Mouse (Mus musculus) forebrain, postnatal 0 days (tissue): ENCODE results near the gene Ints3. TPM values are rescaled to one million over a fixed set of nuclear protein-coding genes. Genes with fewer than 3 reads are reported as not detected.

ENCODE experiments used
- ATAC-seq: fragments of 200-750 bp; cut with Nextera tagmentation; 2 replicates; pipeline ENCODE4 v1.8.0; 2017; ENCODE audit warnings: mild to moderate bottlenecking, moderate library complexity
- DNase-seq: peaks from one replicate; pipeline ENCODE4 v3.0.0-alpha.2; 2015
- H3K27ac ChIP-seq: fragments of 300-500 bp; sonication (generic); 2 replicates; pipeline ENCODE4 v1.5.1; 2014; ENCODE audit warnings: low read depth, mild to moderate bottlenecking, antibody characterized with exemption, low read length, moderate library complexity, mixed read lengths
- H3K27me3 ChIP-seq: fragments of 300-500 bp; sonication (generic); 2 replicates; pipeline ENCODE4 v1.6.1; 2014; ENCODE audit warnings: mild to moderate bottlenecking, low read length, mixed read lengths; ENCODE audit not compliant: insufficient read depth
- H3K36me3 ChIP-seq: fragments of 300-500 bp; sonication (generic); 2 replicates; pipeline ENCODE4 v1.6.1; 2014; ENCODE audit warnings: mild to moderate bottlenecking, moderate library complexity; ENCODE audit not compliant: insufficient read depth
- H3K4me1 ChIP-seq: fragments of 300-500 bp; sonication (generic); 2 replicates; pipeline ENCODE4 v1.6.1; 2014; ENCODE audit warnings: antibody characterized with exemption; ENCODE audit not compliant: insufficient read depth
- H3K4me2 ChIP-seq: fragments of 300-500 bp; sonication (generic); 2 replicates; pipeline ENCODE4 v1.6.1; 2014; ENCODE audit warnings: low read depth, mild to moderate bottlenecking, moderate library complexity
- H3K4me3 ChIP-seq: fragments of 300-500 bp; sonication (generic); 2 replicates; pipeline ENCODE4 v1.5.1; 2014; ENCODE audit warnings: low read depth, low read length, mixed read lengths
- H3K9ac ChIP-seq: fragments of 300-500 bp; sonication (generic); 2 replicates; pipeline ENCODE4 v1.6.1; 2014; ENCODE audit warnings: mild to moderate bottlenecking
- H3K9me3 ChIP-seq: fragments of 300-500 bp; sonication (generic); 2 replicates; pipeline ENCODE4 v1.6.1; 2016; ENCODE audit warnings: low read length
- CTCF ChIP-seq: sonication (generic); IDR thresholded peaks from 2 replicates; pipeline ENCODE4 v1.5.1; 2016; ENCODE audit warnings: antibody characterized with exemption, control low read depth, low read depth
- WGBS: fragments of 180-500 bp; shearing (Covaris S2); extraction: QIAGEN DNeasy Blood & Tissue Kit; methylation state at CpG from one replicate; pipeline ENCODE4 v1.1.7; 2014; 5-methylcytosine and 5-hydroxymethylcytosine counted together
- polyA plus RNA-seq: library from polyadenylated mRNA; unstranded; fragments of >200 nt; fragmentation: Nextera tagmentation; extraction: Ambion mirVana; gene quantifications from 2 replicates; pipeline ENCODE4 v1.2.1, GENCODE M21; 2015
- total RNA-seq: library from RNA; depleted of rRNA; stranded (reverse); fragments of >200 nt; gene quantifications from 2 replicates; pipeline ENCODE4 v1.2.3, GENCODE M21; 2014

Gene Ints3
- total and polyA plus RNA-seq, 2 experiments from 2014 or later = 20.6 to 51.5 TPM

DNA sequence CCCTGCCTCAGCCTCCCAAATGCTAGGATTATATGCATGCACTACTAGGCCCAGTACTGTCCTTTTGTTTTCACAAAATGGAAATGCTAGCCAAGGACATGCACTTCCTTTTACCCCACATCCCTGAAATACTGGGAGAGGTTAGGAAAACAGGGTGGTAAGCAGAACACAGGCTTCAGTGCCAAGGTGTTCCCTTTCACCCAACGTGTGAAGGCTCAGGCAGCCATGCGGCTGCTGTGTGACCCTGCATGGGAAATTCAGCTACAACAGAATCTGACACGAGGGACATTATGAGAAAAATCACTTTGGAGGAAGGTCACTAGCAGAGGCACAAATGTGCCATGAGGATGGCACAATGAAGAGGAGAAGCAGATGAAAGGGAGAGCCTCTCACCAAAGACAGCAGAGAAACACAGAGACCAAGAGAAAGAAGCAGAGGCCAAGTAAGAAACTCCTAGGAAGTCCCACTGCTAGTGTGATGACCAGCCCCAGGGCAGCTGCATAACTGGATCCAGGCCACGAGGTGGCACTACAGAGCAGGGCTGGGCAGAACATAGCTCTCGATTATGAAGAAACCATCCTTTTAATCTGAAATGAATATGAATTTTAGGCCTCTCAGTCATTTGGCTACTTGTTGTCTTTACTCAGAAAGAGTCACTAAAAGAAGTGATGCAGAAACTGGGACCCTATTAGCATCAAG, 21.0 kb downstream of the Ints3 start:
- ATAC-seq = peak; percentile 56
- H3K36me3 ChIP-seq = peaks cover 71% of the 10 kb centered on the region

DNA sequence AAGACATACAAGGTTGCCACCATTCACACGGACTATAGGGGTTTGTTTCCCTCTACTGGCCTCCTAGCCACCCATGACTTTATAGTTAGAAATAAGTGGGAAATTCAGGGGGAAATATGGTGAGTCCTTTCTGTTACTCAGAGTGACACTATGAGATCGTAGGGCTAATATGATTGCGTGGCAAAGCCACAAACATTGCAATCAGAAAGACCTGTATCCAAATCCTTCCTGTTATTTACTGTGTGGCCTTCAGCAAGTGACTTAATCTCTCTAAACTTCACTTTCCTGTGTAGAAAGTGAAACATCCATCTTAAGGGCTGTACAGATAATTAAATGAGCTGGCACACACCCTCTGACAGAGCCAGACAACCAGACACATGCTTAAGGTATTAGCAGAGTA, 24.7 kb downstream of the Ints3 start:
- no peak overlapping the region for H3K4me2 ChIP-seq
- TF ChIP-seq CTCF = no peak
- no peaks in the 10 kb centered on the region for H3K9me3 ChIP-seq
- DNase-seq = no peak
- ATAC-seq = no peak
- H3K27ac ChIP-seq = no peak overlapping the region
- H3K27me3 ChIP-seq = no peaks in the 10 kb centered on the region
- WGBS = 91% methylated on average over 3 of the region's 3 CpGs
- no peak overlapping the region for H3K9ac ChIP-seq
- H3K4me1 ChIP-seq = no peaks in the 10 kb centered on the region
- no peak overlapping the region for H3K4me3 ChIP-seq
- peaks cover 72% of the 10 kb centered on the region for H3K36me3 ChIP-seq

More for the DNA sequence above, 21.0 kb downstream of the Ints3 start:
- peak; percentile 90 for TF ChIP-seq CTCF
- no peak overlapping the region for H3K27ac ChIP-seq
- H3K4me2 ChIP-seq = no peak overlapping the region
- H3K9ac ChIP-seq = no peak overlapping the region
- 53% methylated on average over 5 of the region's 5 CpGs for WGBS
- DNase-seq = peak; percentile 71
- H3K4me1 ChIP-seq = no peaks in the 10 kb centered on the region
- no peaks in the 10 kb centered on the region for H3K27me3 ChIP-seq
- H3K9me3 ChIP-seq = no peaks in the 10 kb centered on the region
- H3K4me3 ChIP-seq = no peak overlapping the region

DNA sequence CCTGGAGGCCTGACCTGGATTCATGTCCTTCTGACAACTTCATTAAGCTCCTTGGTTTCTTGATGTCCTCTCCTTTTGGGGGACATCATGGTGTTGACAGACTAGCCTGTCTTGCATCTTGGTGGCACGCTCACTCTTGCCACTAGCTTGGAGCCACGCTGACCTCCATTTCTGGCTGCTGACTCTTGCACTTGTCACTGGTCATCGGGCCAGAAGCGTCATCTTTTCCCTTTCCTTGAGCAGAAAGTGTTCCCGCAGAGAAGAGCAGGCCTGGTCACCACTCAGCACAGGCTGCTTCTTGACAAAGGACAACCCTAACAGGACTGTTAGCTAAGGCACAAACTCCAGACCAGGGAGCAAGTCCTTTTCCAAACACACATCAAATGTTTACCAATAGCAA, 27.0 kb downstream of the Ints3 start:
- H3K36me3 ChIP-seq = peaks cover 93% of the 10 kb centered on the region
- no peak for ATAC-seq
- DNase-seq = no peak
- H3K27ac ChIP-seq = no peak overlapping the region
- no peak overlapping the region for H3K4me3 ChIP-seq
- H3K27me3 ChIP-seq = no peaks in the 10 kb centered on the region
- H3K4me2 ChIP-seq = no peak overlapping the region
- no peak for TF ChIP-seq CTCF
- H3K9ac ChIP-seq = no peak overlapping the region
- H3K9me3 ChIP-seq = no peaks in the 10 kb centered on the region
- no peaks in the 10 kb centered on the region for H3K4me1 ChIP-seq
- WGBS = 99% methylated on average over 5 of the region's 5 CpGs

DNA sequence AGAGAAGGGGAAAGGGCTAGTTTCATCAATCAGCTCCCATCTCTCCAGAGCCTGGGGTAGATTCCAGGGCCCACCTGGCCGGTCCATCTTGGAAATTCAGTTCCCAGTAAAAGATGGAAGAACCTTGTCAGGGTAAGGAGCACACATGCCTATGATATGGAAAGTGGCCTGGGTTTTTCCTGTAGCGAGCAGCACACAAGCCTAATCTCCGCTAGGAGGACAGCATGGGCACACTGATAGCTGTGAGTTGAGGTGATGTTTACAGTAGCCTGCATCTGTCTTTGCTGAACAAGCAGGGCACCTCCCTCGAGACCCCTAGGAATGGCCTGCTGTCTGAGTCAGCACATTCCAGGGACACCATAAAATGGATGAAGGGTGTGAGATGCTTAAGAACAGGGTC, 28.8 kb downstream of the Ints3 start:
- H3K9ac ChIP-seq = no peak overlapping the region
- TF ChIP-seq CTCF = no peak
- H3K27me3 ChIP-seq = no peaks in the 10 kb centered on the region
- DNase-seq (no peak), ATAC-seq (no peak)
- H3K4me2 ChIP-seq = no peak overlapping the region
- peaks cover 95% of the 10 kb centered on the region for H3K36me3 ChIP-seq
- H3K9me3 ChIP-seq = no peaks in the 10 kb centered on the region
- H3K4me1 ChIP-seq = no peaks in the 10 kb centered on the region
- no peak overlapping the region for H3K27ac ChIP-seq
- 93% methylated on average over 4 of the region's 4 CpGs for WGBS
- no peak overlapping the region for H3K4me3 ChIP-seq

DNA sequence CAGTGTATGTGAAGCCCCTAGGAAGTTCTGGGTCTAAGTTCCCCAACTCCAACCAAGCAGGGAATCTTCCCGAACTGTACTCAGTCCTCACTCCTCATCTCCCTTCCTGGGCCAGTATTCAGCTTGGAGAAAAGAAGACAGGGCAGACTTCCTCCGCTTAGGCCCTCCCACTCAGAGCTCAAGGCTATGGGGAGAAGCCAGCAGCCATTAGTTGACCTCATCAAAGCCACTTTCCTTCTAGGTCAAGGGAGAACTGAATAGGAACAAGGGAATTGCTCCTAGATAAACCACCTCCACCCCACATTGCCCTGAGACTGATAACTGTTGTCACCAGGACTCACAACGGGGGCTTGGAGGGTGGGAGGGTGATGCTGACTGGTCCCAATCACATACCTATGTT, 29.3 kb downstream of the Ints3 start:
- DNase-seq = no peak

DNA sequence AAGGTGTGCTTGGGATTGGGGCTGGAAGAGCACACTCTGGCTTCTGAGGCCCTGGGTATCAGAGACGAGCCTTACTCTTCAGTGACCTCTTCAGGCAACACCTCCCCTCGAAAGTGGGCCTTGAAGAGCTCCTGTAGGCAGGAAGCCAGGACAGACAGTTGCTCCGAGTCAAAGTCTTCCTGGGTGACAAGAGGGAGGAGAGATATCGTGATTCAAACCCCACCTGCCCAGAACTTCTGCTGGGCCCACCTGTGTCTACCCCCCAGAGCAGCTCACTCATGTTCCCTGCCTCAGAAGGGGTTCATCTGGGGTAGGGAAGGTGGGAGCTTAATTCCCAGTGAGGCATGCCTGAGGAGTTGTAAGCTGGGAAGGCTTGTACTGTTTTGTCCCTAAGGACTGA, 32.4 kb downstream of the Ints3 start:
- Histone ChIP-seq H3K9me3 (no peaks in the 10 kb centered on the region), H3K4me3 (no peak overlapping the region), H3K27ac (no peak overlapping the region), H3K36me3 (peaks cover 92% of the 10 kb centered on the region), H3K27me3 (no peaks in the 10 kb centered on the region), H3K4me2 (no peak overlapping the region), H3K4me1 (no peaks in the 10 kb centered on the region), H3K9ac (no peak overlapping the region)
- DNase-seq = no peak
- 76% methylated on average over 4 of the region's 4 CpGs for WGBS
- ATAC-seq = no peak
- no peak for TF ChIP-seq CTCF

More for the DNA sequence above, 29.3 kb downstream of the Ints3 start:
- TF ChIP-seq CTCF = no peak
- Histone ChIP-seq H3K9ac (no peak overlapping the region), H3K9me3 (no peaks in the 10 kb centered on the region), H3K27me3 (no peaks in the 10 kb centered on the region), H3K4me2 (no peak overlapping the region), H3K36me3 (peaks cover 95% of the 10 kb centered on the region), H3K4me1 (no peaks in the 10 kb centered on the region), H3K27ac (no peak overlapping the region), H3K4me3 (no peak overlapping the region)
- no peak for ATAC-seq
- WGBS = 91% methylated on average over 3 of the region's 3 CpGs

DNA sequence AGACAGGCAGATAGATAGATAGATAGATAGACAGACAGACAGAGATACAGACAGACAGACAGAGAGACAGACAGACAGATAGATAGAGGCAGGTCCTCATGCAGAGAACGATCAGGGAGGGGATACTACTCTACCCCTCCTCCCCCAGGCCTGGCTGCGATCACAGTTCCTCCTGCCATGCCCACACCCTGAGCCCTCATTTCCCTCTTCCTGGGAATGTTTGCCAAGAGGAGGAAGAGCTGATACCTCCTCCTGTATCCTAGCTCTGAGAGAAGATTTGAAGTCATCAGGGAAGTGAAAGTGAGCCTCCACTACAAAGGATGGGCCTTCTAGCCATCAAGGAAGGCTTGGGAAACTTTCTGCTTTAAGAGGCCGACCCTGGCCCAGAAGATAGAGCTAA, 37.8 kb downstream of the Ints3 start:
- peaks cover 92% of the 10 kb centered on the region for H3K36me3 ChIP-seq

More for the DNA sequence above, 37.8 kb downstream of the Ints3 start:
- ATAC-seq (no peak), DNase-seq (no peak)
- WGBS = 95% methylated on average over 3 of the region's 3 CpGs
- no peak overlapping the region for H3K4me3 ChIP-seq
- no peaks in the 10 kb centered on the region for H3K9me3 ChIP-seq
- no peak overlapping the region for H3K9ac ChIP-seq
- no peaks in the 10 kb centered on the region for H3K27me3 ChIP-seq
- H3K27ac ChIP-seq = no peak overlapping the region
- no peak for TF ChIP-seq CTCF
- H3K4me1 ChIP-seq = peaks cover 1% of the 10 kb centered on the region; the same call in 1 of the 2 replicates
- no peak overlapping the region for H3K4me2 ChIP-seq
